Mouse (Mus musculus): ENCODE data around the gene Cbr2.

DNA sequence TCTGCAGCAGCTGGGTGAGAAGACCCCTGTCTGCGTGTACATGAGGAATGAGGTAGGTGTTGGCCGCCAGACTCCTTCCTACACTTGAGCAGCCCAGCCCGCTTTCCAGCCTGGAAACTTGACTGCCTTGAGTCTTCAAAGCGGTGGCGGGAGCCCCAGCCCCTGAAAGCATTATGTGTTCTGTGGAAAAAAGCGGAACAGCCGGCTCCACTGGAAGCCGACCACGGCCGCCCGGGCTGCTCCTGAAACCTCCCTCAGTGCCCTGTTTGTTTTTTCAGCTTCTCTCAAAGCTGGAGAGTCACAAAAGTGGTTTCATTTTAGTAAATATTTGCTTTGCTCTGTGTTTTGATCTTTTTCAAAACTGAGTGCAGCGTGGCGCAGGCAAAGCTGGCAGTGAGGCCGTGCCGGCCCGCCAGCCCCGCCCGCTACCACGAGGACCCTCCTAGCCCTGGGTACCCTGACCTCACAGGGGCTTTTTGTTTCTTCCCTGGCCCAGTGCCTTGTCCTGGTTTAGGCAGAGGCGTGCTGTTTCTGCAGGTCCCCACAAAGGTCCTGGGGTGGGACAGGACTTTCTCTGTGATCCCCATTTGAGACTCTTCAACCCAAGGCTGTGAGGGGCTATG is 45.2 kb downstream of the Cbr2 start:
- no peak for TF ChIP-seq CTCF (IDR thresholded peaks at IDR 0.05; ENCODE audit: borderline replicate concordance, extremely low read depth, insufficient read depth, insufficient read length)
- TF ChIP-seq POLR2A (IDR thresholded peaks at IDR 0.05; ENCODE audit: borderline replicate concordance, extremely low read depth, insufficient read depth, insufficient read length, poor library complexity, severe bottlenecking): no peak

Data from brain, embryonic 14.5 days (tissue).